Mouse (Mus musculus): ENCODE data around the gene Fkbpl.

- TF ChIP-seq CTCF (IDR thresholded peaks at IDR 0.05; ENCODE audit: insufficient read depth, low read length) (no peak), POLR2A (IDR thresholded peaks at IDR 0.05; ENCODE audit: borderline replicate concordance, extremely low read depth, low read depth, low read length) (no peak)
These were observed 31.5 kb downstream of the Fkbpl start for GRCm38 (mm10) chr17:34676093-34676460.
